Mouse (Mus musculus) kidney, postnatal 0 days (tissue): Measurements from ENCODE around the gene Abca3. TPM values are rescaled to one million over a fixed set of nuclear protein-coding genes. Genes with fewer than 3 reads are reported as not detected.

Experiments used
- ATAC-seq: fragments of 200-750 bp; cut with Nextera tagmentation; replicated peaks from 2 replicates; pipeline ENCODE4 v1.8.0; 2017; ENCODE audit warnings: low read depth, moderate number of reproducible peaks, moderate TSS enrichment, moderate library complexity; ENCODE audit not compliant: low FRiP score
- DNase-seq: peaks from one replicate; pipeline ENCODE4 v3.0.0-alpha.2; 2016; ENCODE audit warnings: low spot score
- H3K27ac ChIP-seq: fragments of 300-500 bp; sonication (generic); 2 replicates; pipeline ENCODE4 v1.5.1; 2014; ENCODE audit warnings: mild to moderate bottlenecking
- H3K27me3 ChIP-seq: fragments of 300-500 bp; sonication (generic); 2 replicates; pipeline ENCODE4 v1.6.1; 2014; ENCODE audit warnings: low read length, mixed read lengths; ENCODE audit not compliant: insufficient read depth
- H3K36me3 ChIP-seq: fragments of 300-500 bp; sonication (generic); 2 replicates; pipeline ENCODE4 v1.6.1; 2014; ENCODE audit warnings: low read length, mixed read lengths; ENCODE audit not compliant: insufficient read depth
- H3K4me1 ChIP-seq: fragments of 300-500 bp; sonication (generic); replicated peaks from 2 replicates; pipeline ENCODE4 v1.6.1; 2014; ENCODE audit warnings: antibody characterized with exemption, low read length, mixed read lengths; ENCODE audit not compliant: insufficient read depth
- H3K4me2 ChIP-seq: fragments of 300-500 bp; sonication (generic); 2 replicates; pipeline ENCODE4 v1.6.1; 2014; ENCODE audit warnings: mild to moderate bottlenecking, low read length, moderate library complexity, mixed read lengths
- H3K4me3 ChIP-seq: fragments of 300-500 bp; sonication (generic); replicated peaks from 2 replicates; pipeline ENCODE4 v1.5.1; 2014; ENCODE audit warnings: low read depth, low read length
- H3K9ac ChIP-seq: fragments of 300-500 bp; sonication (generic); 2 replicates; pipeline ENCODE4 v1.6.1; 2014; ENCODE audit warnings: low read depth, low read length
- H3K9me3 ChIP-seq: fragments of 300-500 bp; sonication (generic); replicated peaks from 2 replicates; pipeline ENCODE4 v1.6.1; 2016; ENCODE audit warnings: low read length, inconsistent platforms, mixed read lengths
- CTCF ChIP-seq: IDR thresholded peaks from 2 replicates; pipeline ENCODE4 v1.5.1; 2016; ENCODE audit warnings: antibody characterized with exemption, low read depth, mild to moderate bottlenecking, moderate library complexity
- WGBS: fragments of 180-500 bp; shearing (Covaris S2); extraction: QIAGEN DNeasy Blood & Tissue Kit; methylation state at CpG from one replicate; pipeline ENCODE4 v1.1.7; 2014; 5-methylcytosine and 5-hydroxymethylcytosine counted together
- polyA plus RNA-seq: library from polyadenylated mRNA; unstranded; fragments of >200 nt; fragmentation: Nextera tagmentation; extraction: Ambion mirVana; gene quantifications from 2 replicates; pipeline ENCODE4 v1.2.1, GENCODE M21; 2015

Abca3 gene
- polyA plus RNA-seq, 1 experiment from 2014 or later, result 21.8 TPM

DNA sequence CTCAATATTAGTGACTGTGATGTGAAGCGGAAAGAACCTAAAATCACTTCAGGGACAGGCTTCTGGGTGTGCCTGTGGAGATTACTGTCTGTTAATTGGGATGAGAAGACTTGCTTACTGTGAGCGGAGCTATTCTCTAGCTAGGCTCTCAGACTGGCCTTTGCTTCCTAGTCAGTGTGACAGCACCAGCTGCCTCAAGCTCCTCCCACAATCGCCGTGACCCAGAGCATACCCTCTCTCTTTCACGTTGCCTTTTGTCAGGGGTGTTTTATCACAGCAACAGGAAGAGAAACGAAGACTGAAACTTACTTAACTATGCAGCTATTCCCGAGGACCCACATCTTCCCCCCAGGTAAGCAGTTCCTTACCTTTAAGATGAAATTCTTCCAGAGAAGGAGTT lies 4.9 kb upstream of the Abca3 start:
- Histone ChIP-seq H3K36me3 (no peaks in the 10 kb centered on the region), H3K27me3 (0 out of 2 replicates have a peak, but pooled peaks cover 4% of the 10 kb centered on the region), H3K4me3 (no peak overlapping the region), H3K27ac (no peak overlapping the region), H3K4me2 (no peak overlapping the region), H3K9me3 (no peaks in the 10 kb centered on the region), H3K4me1 (peaks cover 7% of the 10 kb centered on the region), H3K9ac (no peak overlapping the region)
- no peak for DNase-seq
- ATAC-seq, result no peak
- TF ChIP-seq CTCF, result no peak
- WGBS, result 44% methylated on average over 7 of the region's 7 CpGs

DNA sequence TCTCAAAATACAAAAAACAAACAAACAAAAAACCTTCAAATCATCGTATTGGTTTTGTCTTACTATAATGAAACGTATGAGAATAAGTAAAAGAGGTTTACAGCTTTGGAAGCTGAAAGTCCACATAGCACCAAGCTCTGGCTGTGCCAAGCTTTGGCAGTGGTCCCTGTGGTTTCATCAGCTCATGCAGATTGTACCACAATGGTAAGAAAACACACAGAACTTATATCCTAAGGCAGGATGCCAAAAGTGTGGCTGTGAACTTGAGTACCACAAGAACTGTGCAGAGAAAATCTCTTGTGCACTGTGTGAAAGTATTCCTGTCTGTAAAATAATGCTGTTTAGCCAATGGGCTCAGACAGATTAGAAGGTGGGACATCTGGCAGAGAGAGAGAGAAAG lies 2.6 kb upstream of the Abca3 start:
- Histone ChIP-seq H3K27me3 (0 out of 2 replicates have a peak, but pooled peaks cover 4% of the 10 kb centered on the region), H3K36me3 (no peaks in the 10 kb centered on the region), H3K4me2 (no peak overlapping the region), H3K4me1 (peaks cover 7% of the 10 kb centered on the region), H3K9me3 (no peaks in the 10 kb centered on the region), H3K4me3 (no peak overlapping the region), H3K9ac (no peak overlapping the region), H3K27ac (no peak overlapping the region)
- no peak for TF ChIP-seq CTCF
- WGBS, result 77% methylated on average over 2 of the region's 2 CpGs
- DNase-seq (no peak), ATAC-seq (no peak)

DNA sequence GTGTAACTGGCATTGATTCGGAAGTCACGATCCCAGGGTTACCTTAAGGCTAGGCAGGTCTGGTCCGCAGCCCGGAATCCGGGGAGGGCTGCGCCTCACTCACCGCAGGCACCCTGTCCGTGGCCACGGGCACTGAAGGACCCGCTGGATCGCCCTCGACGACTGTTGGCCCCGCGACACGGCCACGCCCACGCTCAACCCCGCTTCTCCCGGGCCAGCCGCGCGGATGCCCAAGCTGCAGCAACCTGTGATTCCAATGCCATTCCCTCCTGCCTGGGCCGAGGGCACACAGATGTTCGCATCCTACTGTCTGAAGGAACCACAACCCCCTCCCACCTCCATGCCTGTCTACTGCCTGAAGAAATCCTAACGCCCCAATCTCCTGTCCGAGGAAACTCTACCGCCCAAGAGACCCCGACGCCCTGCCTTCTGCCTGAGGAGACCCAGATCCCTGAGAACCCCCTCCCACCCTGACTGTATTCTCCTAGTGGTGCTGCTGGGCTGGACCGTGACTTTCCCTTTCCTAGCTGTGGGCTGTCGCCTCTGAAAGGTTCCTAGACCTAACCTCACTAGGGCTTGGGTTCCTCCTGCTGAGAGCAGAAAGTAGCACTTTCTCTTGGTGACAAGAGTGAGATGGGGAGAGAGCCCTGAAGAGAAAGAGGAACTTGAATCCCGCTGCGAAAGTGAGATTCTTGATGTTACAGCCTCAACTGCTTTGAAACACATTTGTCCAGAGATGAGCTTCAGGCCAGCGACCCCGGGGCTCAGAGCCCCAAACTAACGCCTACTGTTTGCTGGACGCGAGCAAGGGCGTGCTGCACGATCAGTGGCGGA lies 607 bp upstream of the Abca3 start, which contains the start of gene Abca17:
Gene Abca17 (minus strand): TSS at position 143 of the 834 bp plus-strand sequence.
- peak within 1 kb of the TSS; percentile 60 for H3K27ac ChIP-seq
- DNase-seq, result no peak

DNA sequence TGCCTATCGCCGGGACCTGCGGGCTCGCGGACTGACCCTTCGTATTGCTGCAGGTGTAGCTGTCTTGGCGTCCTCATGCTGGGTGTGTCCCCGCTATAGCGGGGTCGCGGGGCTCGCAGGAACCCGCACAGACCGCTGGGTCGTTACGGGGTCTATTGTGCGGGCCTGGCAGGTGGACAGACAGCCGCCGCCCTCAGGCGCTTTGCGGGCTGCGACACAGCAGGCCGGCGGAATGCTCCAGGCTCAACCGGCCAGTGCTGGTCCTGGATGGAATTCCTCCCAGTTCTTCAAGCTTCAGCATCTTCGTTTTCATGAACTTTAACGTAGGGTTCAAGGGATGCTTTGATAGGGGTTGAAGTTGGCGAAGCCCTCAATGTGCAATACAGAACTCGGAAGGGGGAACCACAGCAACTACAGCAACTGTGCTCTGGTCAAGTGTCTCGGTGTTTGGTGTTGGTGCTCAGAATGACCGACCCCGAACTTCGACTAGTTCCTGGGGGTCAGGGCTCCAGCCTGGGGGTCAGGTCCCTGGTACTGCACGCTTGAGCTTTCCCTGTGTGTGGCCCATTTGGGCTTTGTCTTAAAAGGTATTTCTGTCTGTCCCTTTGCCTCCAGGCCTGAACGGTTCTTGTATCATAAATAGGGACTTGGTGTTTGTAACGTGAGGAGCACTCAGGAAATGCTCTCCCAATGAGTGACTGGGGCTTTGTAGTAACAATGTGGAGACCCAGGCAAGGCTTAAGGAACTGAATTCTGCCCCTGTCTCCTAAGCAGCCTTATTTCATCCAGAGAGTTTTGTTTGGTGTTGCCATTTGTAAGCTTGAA lies 832 bp downstream of the Abca3 start:
- peak overlapping the region; percentile 60 for H3K27ac ChIP-seq
- TF ChIP-seq CTCF, result no peak
- DNase-seq, result no peak
- H3K36me3 ChIP-seq, result no peaks in the 10 kb centered on the region
- peak overlapping the region; percentile 53 for H3K4me3 ChIP-seq
- H3K4me2 ChIP-seq, result peak overlapping the region; percentile 92
- whole genome bisulfite sequencing, result 2% methylated on average over 36 of the region's 36 CpGs
- H3K27me3 ChIP-seq, result 0 out of 2 replicates have a peak, but pooled peaks cover 4% of the 10 kb centered on the region
- peak; percentile 26; the same call in 1 of the 2 replicates for ATAC-seq
- peak overlapping the region; percentile 78 for H3K9ac ChIP-seq
- peaks cover 7% of the 10 kb centered on the region for H3K4me1 ChIP-seq
- H3K9me3 ChIP-seq, result no peaks in the 10 kb centered on the region

More for the DNA sequence above, 607 bp upstream of the Abca3 start, which contains the start of gene Abca17:
- Histone ChIP-seq H3K36me3 (no peaks in the 10 kb centered on the region), H3K9me3 (no peaks in the 10 kb centered on the region), H3K4me2 (peak within 1 kb of the TSS; percentile 92), H3K4me1 (peaks cover 7% of the 10 kb centered on the region), H3K27me3 (0 out of 2 replicates have a peak, but pooled peaks cover 4% of the 10 kb centered on the region), H3K4me3 (peak within 1 kb of the TSS; percentile 53), H3K9ac (peak within 1 kb of the TSS; percentile 78)
- no peak for TF ChIP-seq CTCF
- 0 out of 2 replicates have a peak, but pooled peaks have one; percentile 12 for ATAC-seq
- 4% methylated on average over 42 of the region's 42 CpGs for WGBS

DNA sequence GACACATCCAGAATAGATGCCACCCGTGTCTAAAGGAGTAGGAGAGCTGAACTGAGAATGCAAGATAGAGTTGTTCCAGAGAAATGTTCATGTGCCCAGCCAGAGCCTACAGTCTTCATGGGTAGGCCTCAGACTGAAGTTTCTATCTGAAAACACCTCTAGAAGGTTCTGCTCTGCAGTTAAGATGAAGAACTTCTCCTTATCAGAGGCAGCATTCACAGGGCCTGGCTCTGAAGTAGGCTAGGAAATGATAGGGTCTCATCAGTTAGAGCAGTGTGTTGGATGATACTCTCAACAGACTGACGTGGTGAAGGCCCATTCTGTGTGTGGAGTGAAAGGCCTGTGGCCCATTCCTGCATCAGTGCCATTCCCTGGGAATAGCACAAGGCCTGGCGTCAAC lies 2.2 kb downstream of the Abca3 start:
- Histone ChIP-seq H3K9me3 (no peaks in the 10 kb centered on the region), H3K4me3 (no peak overlapping the region), H3K27ac (no peak overlapping the region), H3K4me1 (peaks cover 7% of the 10 kb centered on the region), H3K4me2 (no peak overlapping the region), H3K36me3 (no peaks in the 10 kb centered on the region), H3K9ac (no peak overlapping the region), H3K27me3 (0 out of 2 replicates have a peak, but pooled peaks cover 4% of the 10 kb centered on the region)
- no peak for TF ChIP-seq CTCF
- 82% methylated on average over 3 of the region's 3 CpGs for WGBS
- DNase-seq (no peak), ATAC-seq (no peak)

DNA sequence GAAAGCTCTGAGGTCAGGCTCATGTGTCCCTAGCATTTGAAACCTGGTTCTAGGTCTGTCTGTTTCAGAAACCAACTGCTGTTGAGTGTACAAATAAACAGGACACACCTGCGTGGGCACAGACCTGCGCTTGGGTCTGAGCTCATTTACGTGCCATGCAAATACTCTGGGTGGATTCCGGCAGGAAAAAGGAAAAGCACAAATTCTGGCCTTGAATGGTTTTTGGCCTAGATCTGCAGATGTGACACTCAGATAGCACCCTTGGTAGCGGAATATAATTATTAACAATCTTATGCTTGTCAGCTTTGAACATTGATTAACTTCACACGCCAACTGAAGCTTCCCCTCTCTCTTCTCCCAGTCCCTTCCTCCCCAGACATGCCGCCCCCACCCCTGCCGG lies 3.5 kb downstream of the Abca3 start:
- TF ChIP-seq CTCF, result no peak
- H3K36me3 ChIP-seq, result no peaks in the 10 kb centered on the region
- DNase-seq, result no peak
- H3K27ac ChIP-seq, result peak overlapping the region; percentile 56; the same call in 1 of the 2 replicates
- H3K9me3 ChIP-seq, result no peaks in the 10 kb centered on the region
- WGBS, result 59% methylated on average over 8 of the region's 8 CpGs
- H3K27me3 ChIP-seq, result 0 out of 2 replicates have a peak, but pooled peaks cover 4% of the 10 kb centered on the region
- no peak for ATAC-seq
- 0 out of 2 replicates have a peak overlapping the region, but pooled peaks have one; percentile 4 for H3K4me2 ChIP-seq
- peaks cover 7% of the 10 kb centered on the region for H3K4me1 ChIP-seq
- no peak overlapping the region for H3K9ac ChIP-seq
- H3K4me3 ChIP-seq, result no peak overlapping the region
